In genomic region chr3:130809696-130810665, GRCm38 (mm10) we compare ENCODE assay signal across 13 mouse cellular contexts.
DNase-seq lines count a peak whose midpoint lies in the region; ATAC-seq and TF ChIP-seq lines count a peak whose summit lies in the region.
"Had no signal": no experiment of that assay in that cellular context is flagged by ENCODE, and none has a peak within 500 bp of the region (broad histone marks: within the 10 kb centered on the region; RNA-seq: fewer than 3 reads in every experiment).

No protein-coding gene starts in this region.

- ATAC-seq in lung, postnatal 0 days: no peak
- ATAC-seq: forebrain, postnatal 0 days had no signal

- no peaks in the 10 kb centered on the region for H3K36me3 ChIP-seq in lung, postnatal 0 days (ENCODE audit: insufficient read depth, low read length)
- no peaks in the 10 kb centered on the region for H3K36me3 ChIP-seq in megakaryocyte, embryonic 14.5 days (replicated peaks; ENCODE audit: low read length)
- H3K36me3 ChIP-seq: embryonic facial prominence, embryonic 13.5 days had no signal

- no peak overlapping the region for H3K4me3 ChIP-seq in lung, postnatal 0 days (ENCODE audit: low read depth, low read length)
- peak overlapping the region; percentile 14 for H3K4me3 ChIP-seq in megakaryocyte, embryonic 14.5 days (replicated peaks)
- H3K4me3 ChIP-seq: embryonic facial prominence, embryonic 13.5 days had no signal

- TF ChIP-seq CTCF in lung, postnatal 0 days (IDR thresholded peaks at IDR 0.05): no peak

- no peak for TF ChIP-seq EP300 in lung, postnatal 0 days (IDR thresholded peaks at IDR 0.05)

- H3K27me3 ChIP-seq in lung, postnatal 0 days (replicated peaks; ENCODE audit: insufficient read depth, low read length): no peaks in the 10 kb centered on the region
- H3K27me3 ChIP-seq in megakaryocyte, embryonic 14.5 days (replicated peaks): peaks cover 44% of the 10 kb centered on the region
- H3K27me3 ChIP-seq: embryonic facial prominence, embryonic 13.5 days had no signal

- H3K4me1 ChIP-seq in lung, postnatal 0 days (ENCODE audit: insufficient read depth, low read depth, low read length): no peaks in the 10 kb centered on the region
- H3K4me1 ChIP-seq in megakaryocyte, embryonic 14.5 days: peaks cover 9% of the 10 kb centered on the region

- H3K9ac ChIP-seq in lung, postnatal 0 days (replicated peaks; ENCODE audit: low read depth): no peak overlapping the region
- H3K9ac ChIP-seq: embryonic facial prominence, embryonic 13.5 days; forebrain, postnatal 0 days had no signal

- WGBS in lung, postnatal 0 days: 55% methylated on average over 19 of the region's 19 CpGs

- DNase-seq in lung, postnatal 36 days: peak; percentile 10
- no peak for DNase-seq in lung, postnatal 0 days (ENCODE audit: low spot score)
- DNase-seq in T-cell, adult 2 months (ENCODE audit: low spot score): peak; percentile 41
- DNase-seq in thymus, postnatal 25 days: peak; percentile 45
- no peak for DNase-seq in right cerebral cortex, postnatal 10 days (ENCODE audit: low spot score in 2 of 2)
- no peak for DNase-seq in layer of hippocampus, postnatal 25 days (ENCODE audit: extremely low spot score in 1 of 2, low spot score in 1 of 2)
- DNase-seq: cerebellum, adult 8-10 months; forebrain, postnatal 0 days; heart, postnatal 4 days; kidney, adult 11 months; left cerebral cortex, postnatal 4 days had no signal

- no peak overlapping the region for H3K27ac ChIP-seq in lung, postnatal 0 days (ENCODE audit: low read length)
- H3K27ac ChIP-seq: embryonic facial prominence, embryonic 13.5 days had no signal

- no peak overlapping the region for H3K4me2 ChIP-seq in lung, postnatal 0 days (replicated peaks; ENCODE audit: low read depth, low read length)
- H3K4me2 ChIP-seq: embryonic facial prominence, embryonic 13.5 days had no signal

- no peaks in the 10 kb centered on the region for H3K9me3 ChIP-seq in lung, postnatal 0 days (ENCODE audit: low read length)
- H3K9me3 ChIP-seq in megakaryocyte, embryonic 14.5 days: no peaks in the 10 kb centered on the region
- H3K9me3 ChIP-seq: embryonic facial prominence, embryonic 13.5 days had no signal

Comparison
In these comparisons a context has a peak if more than half of its experiments do, and no peak if none do; other contexts are left out.
1. DNase-seq: peak in lung, postnatal 36 days (single experiment), T-cell, adult 2 months (single experiment) and thymus, postnatal 25 days (single experiment); none in lung, postnatal 0 days (single experiment), right cerebral cortex, postnatal 10 days (0 of 2) and layer of hippocampus, postnatal 25 days (0 of 2).